Mouse (Mus musculus) forelimb bud, embryonic 11.5 days (tissue): ENCODE data around the gene Klra4.
"Not testable (repeated sequence)": the region's sequence is repeated elsewhere in the genome, so short reads cannot be mapped to it uniquely, and the experiment has no call there.

Experiments
- DNase-seq: peaks from one replicate; pipeline ENCODE4 v3.0.0-alpha.2; 2012; ENCODE audit warnings: low read depth, low spot score

The Klra4 gene

GRCm38 (mm10) chr6:130067171-130067570 is at the start of gene Klra4:
TSS of gene Klra4 (minus strand) at chr6:130067271.
- DNase-seq = not testable (repeated sequence)

GRCm38 (mm10) chr6:130110485-130110884 is 43.4 kb upstream of the Klra4 start:
- no peak for DNase-seq

- DNase-seq = not testable (repeated sequence)
Observed at GRCm38 (mm10) chr6:130102743-130103142, 35.7 kb upstream of the Klra4 start.

- DNase-seq = no peak
Observed at GRCm38 (mm10) chr6:130092336-130092948, 25.4 kb upstream of the Klra4 start.

- DNase-seq = no peak
Observed at GRCm38 (mm10) chr6:130065196-130065595, 1.9 kb downstream of the Klra4 start.

- not testable (repeated sequence) for DNase-seq
Observed at GRCm38 (mm10) chr6:130035146-130035545, 31.9 kb downstream of the Klra4 start.

- DNase-seq = not testable (repeated sequence)
Observed at GRCm38 (mm10) chr6:130031493-130032089, 35.5 kb downstream of the Klra4 start.

- DNase-seq = no peak
Observed at GRCm38 (mm10) chr6:130026854-130027253, 40.2 kb downstream of the Klra4 start, which contains the start of gene Klra6. TSS of gene Klra6 (minus strand) at chr6:130026954.
